Mouse (Mus musculus) ES-CJ7 (cell line): ENCODE measurements around the gene Rnf148.

Source experiments
- DNase-seq: peaks from one replicate; pipeline ENCODE4 v3.0.0; 2011; ENCODE audit warnings: low read depth, low spot score

The Rnf148 gene

GRCm38 (mm10) chr6:23655036-23655435 is at the start of gene Rnf148:
Gene Rnf148 (minus strand): TSS chr6:23655136.
- DNase-seq = no peak

GRCm38 (mm10) chr6:23700879-23701278 is 45.9 kb upstream of the Rnf148 start:
- no peak for DNase-seq

- no peak for DNase-seq
These were observed 23.2 kb upstream of the Rnf148 start for GRCm38 (mm10) chr6:23678172-23678571.

- DNase-seq = no peak
These were observed 4.7 kb downstream of the Rnf148 start, which contains the start of gene Rnf133 for GRCm38 (mm10) chr6:23650205-23650604. Gene Rnf133 (minus strand): TSS chr6:23650305.

- no peak for DNase-seq
These were observed 6.2 kb downstream of the Rnf148 start for GRCm38 (mm10) chr6:23648732-23649131.

GRCm38 (mm10) chr6:23647627-23648247 is 7.2 kb downstream of the Rnf148 start:
- DNase-seq = no peak

GRCm38 (mm10) chr6:23637081-23637480 is 17.9 kb downstream of the Rnf148 start:
- DNase-seq = no peak

GRCm38 (mm10) chr6:23635208-23635607 is 19.7 kb downstream of the Rnf148 start:
- DNase-seq = no peak

- DNase-seq = no peak
These were observed 20.9 kb downstream of the Rnf148 start for GRCm38 (mm10) chr6:23634016-23634415.

- no peak for DNase-seq
These were observed 24.5 kb downstream of the Rnf148 start for GRCm38 (mm10) chr6:23630465-23630864.
